Mouse (Mus musculus) lung, postnatal 0 days (tissue): ENCODE measurements around the gene Atf4. TPM values are rescaled to one million over a fixed set of nuclear protein-coding genes. Genes with fewer than 3 reads are reported as not detected.

Source experiments
- ATAC-seq: fragments of 200-750 bp; cut with Nextera tagmentation; 2 replicates; pipeline ENCODE4 v1.8.0; 2017; ENCODE audit warnings: moderate library complexity
- DNase-seq: peaks from one replicate; pipeline ENCODE4 v3.0.0-alpha.2; 2016; ENCODE audit warnings: low spot score
- H3K27ac ChIP-seq: fragments of 300-500 bp; sonication (generic); 2 replicates; pipeline ENCODE4 v1.5.1; 2014; ENCODE audit warnings: antibody characterized with exemption, mild to moderate bottlenecking, low read length, mixed read lengths
- H3K27me3 ChIP-seq: fragments of 300-500 bp; sonication (generic); replicated peaks from 2 replicates; pipeline ENCODE4 v1.6.1; 2014; ENCODE audit warnings: low read length, mixed read lengths; ENCODE audit not compliant: insufficient read depth
- H3K36me3 ChIP-seq: fragments of 300-500 bp; sonication (generic); 2 replicates; pipeline ENCODE4 v1.6.1; 2014; ENCODE audit warnings: low read length, mixed read lengths; ENCODE audit not compliant: insufficient read depth
- H3K4me1 ChIP-seq: fragments of 300-500 bp; sonication (generic); 2 replicates; pipeline ENCODE4 v1.6.1; 2014; ENCODE audit warnings: antibody characterized with exemption, low read depth, low read length, mixed read lengths; ENCODE audit not compliant: insufficient read depth
- H3K4me2 ChIP-seq: fragments of 300-500 bp; sonication (generic); replicated peaks from 2 replicates; pipeline ENCODE4 v1.6.1; 2014; ENCODE audit warnings: low read depth, mild to moderate bottlenecking, low read length, moderate library complexity, mixed read lengths
- H3K4me3 ChIP-seq: fragments of 300-500 bp; sonication (generic); 2 replicates; pipeline ENCODE4 v1.5.1; 2014; ENCODE audit warnings: low read depth, low read length
- H3K9ac ChIP-seq: fragments of 300-500 bp; sonication (generic); replicated peaks from 2 replicates; pipeline ENCODE4 v1.6.1; 2014; ENCODE audit warnings: low read depth, mild to moderate bottlenecking
- H3K9me3 ChIP-seq: fragments of 300-500 bp; sonication (generic); 2 replicates; pipeline ENCODE4 v1.6.1; 2016; ENCODE audit warnings: low read length, mixed read lengths
- CTCF ChIP-seq: IDR thresholded peaks from 2 replicates; pipeline ENCODE4 v1.5.1; 2016; ENCODE audit warnings: antibody characterized with exemption, mild to moderate bottlenecking
- EP300 ChIP-seq: IDR thresholded peaks from 2 replicates; pipeline ENCODE4 v1.6.1; 2016; ENCODE audit warnings: antibody characterized with exemption, mild to moderate bottlenecking, control low read depth
- WGBS: fragments of 180-500 bp; shearing (Covaris S2); extraction: QIAGEN DNeasy Blood & Tissue Kit; methylation state at CpG from one replicate; pipeline ENCODE4 v1.1.7; 2014; 5-methylcytosine and 5-hydroxymethylcytosine counted together
- polyA plus RNA-seq: library from polyadenylated mRNA; unstranded; fragments of >200 nt; fragmentation: Nextera tagmentation; extraction: Ambion mirVana; gene quantifications from 2 replicates; pipeline ENCODE4 v1.2.1, GENCODE M21; 2015

The Atf4 gene
- polyA plus RNA-seq, 1 experiment from 2014 or later, result 115 TPM

GRCm38 (mm10) chr15:80217476-80217875, 37.5 kb upstream of the Atf4 start:
- no peak overlapping the region for H3K27ac ChIP-seq
- whole genome bisulfite sequencing, result 85% methylated on average over 10 of the region's 10 CpGs
- DNase-seq (no peak), ATAC-seq (no peak)
- no peak for TF ChIP-seq CTCF
- no peak for TF ChIP-seq EP300
- no peaks in the 10 kb centered on the region for H3K9me3 ChIP-seq
- H3K4me3 ChIP-seq, result no peak overlapping the region
- no peaks in the 10 kb centered on the region for H3K27me3 ChIP-seq
- H3K36me3 ChIP-seq, result no peaks in the 10 kb centered on the region
- H3K4me1 ChIP-seq, result no peaks in the 10 kb centered on the region
- no peak overlapping the region for H3K9ac ChIP-seq
- H3K4me2 ChIP-seq, result no peak overlapping the region

- ATAC-seq, result peak; percentile 88
- Histone ChIP-seq H3K9ac (no peak overlapping the region; the same call in 1 of the 2 replicates), H3K4me1 (no peaks in the 10 kb centered on the region), H3K4me2 (peak overlapping the region; percentile 29), H3K36me3 (no peaks in the 10 kb centered on the region), H3K4me3 (no peak overlapping the region), H3K27me3 (no peaks in the 10 kb centered on the region), H3K9me3 (no peaks in the 10 kb centered on the region), H3K27ac (peak overlapping the region; percentile 60)
- 21% methylated on average over 14 of the region's 14 CpGs for WGBS
- peak; percentile 52 for TF ChIP-seq EP300
- no peak for TF ChIP-seq CTCF
- peak; percentile 77 for DNase-seq
Measured at GRCm38 (mm10) chr15:80219211-80219610, 35.8 kb upstream of the Atf4 start.

GRCm38 (mm10) chr15:80219705-80220657, 35.0 kb upstream of the Atf4 start:
- Histone ChIP-seq H3K36me3 (no peaks in the 10 kb centered on the region), H3K4me3 (no peak overlapping the region), H3K9me3 (no peaks in the 10 kb centered on the region), H3K27me3 (no peaks in the 10 kb centered on the region), H3K4me2 (peak overlapping the region; percentile 29), H3K27ac (peak overlapping the region; percentile 60), H3K4me1 (no peaks in the 10 kb centered on the region), H3K9ac (no peak overlapping the region)
- WGBS, result 41% methylated on average over 4 of the region's 4 CpGs
- DNase-seq (no peak), ATAC-seq (peak; percentile 37; the same call in 1 of the 2 replicates)
- no peak for TF ChIP-seq CTCF
- TF ChIP-seq EP300, result no peak

GRCm38 (mm10) chr15:80221031-80221430, 34.0 kb upstream of the Atf4 start:
- Histone ChIP-seq H3K9me3 (no peaks in the 10 kb centered on the region), H3K27ac (no peak overlapping the region), H3K9ac (no peak overlapping the region), H3K4me3 (no peak overlapping the region), H3K27me3 (no peaks in the 10 kb centered on the region), H3K4me1 (no peaks in the 10 kb centered on the region), H3K4me2 (no peak overlapping the region), H3K36me3 (no peaks in the 10 kb centered on the region)
- no peak for ATAC-seq
- DNase-seq, result no peak
- TF ChIP-seq EP300 (no peak), CTCF (no peak)
- WGBS, result 66% methylated on average over 8 of the region's 8 CpGs

GRCm38 (mm10) chr15:80223751-80224150, 31.2 kb upstream of the Atf4 start:
- 84% methylated on average over 7 of the region's 7 CpGs for WGBS
- H3K36me3 ChIP-seq, result no peaks in the 10 kb centered on the region
- no peak overlapping the region for H3K27ac ChIP-seq
- no peak overlapping the region for H3K4me2 ChIP-seq
- H3K9me3 ChIP-seq, result no peaks in the 10 kb centered on the region
- no peak for TF ChIP-seq CTCF
- TF ChIP-seq EP300, result no peak
- no peaks in the 10 kb centered on the region for H3K27me3 ChIP-seq
- no peaks in the 10 kb centered on the region for H3K4me1 ChIP-seq
- H3K9ac ChIP-seq, result no peak overlapping the region
- DNase-seq (no peak), ATAC-seq (no peak)
- no peak overlapping the region for H3K4me3 ChIP-seq

- ATAC-seq, result peak; percentile 88
Measured at GRCm38 (mm10) chr15:80225208-80225607, 29.8 kb upstream of the Atf4 start.

More at GRCm38 (mm10) chr15:80225208-80225607, 29.8 kb upstream of the Atf4 start:
- Histone ChIP-seq H3K4me2 (no peak overlapping the region), H3K36me3 (no peaks in the 10 kb centered on the region), H3K9me3 (no peaks in the 10 kb centered on the region), H3K4me1 (no peaks in the 10 kb centered on the region), H3K9ac (no peak overlapping the region), H3K4me3 (no peak overlapping the region), H3K27ac (no peak overlapping the region), H3K27me3 (no peaks in the 10 kb centered on the region)
- TF ChIP-seq EP300 (no peak), CTCF (peak; percentile 95)
- peak; percentile 82 for DNase-seq
- WGBS, result 18% methylated on average over 9 of the region's 9 CpGs
